Mouse (Mus musculus) testis, adult 2 months (tissue): ENCODE measurements around the gene H1fx. TPM values are rescaled to one million over a fixed set of nuclear protein-coding genes. Genes with fewer than 3 reads are reported as not detected.

Experiments used
- H3K27ac ChIP-seq: fragments of 200-500 bp; 2 replicates; pipeline ENCODE4 v1.5.1; 2012; ENCODE audit warnings: low read depth, low read length; ENCODE audit not compliant: control insufficient read depth, insufficient read depth
- H3K27me3 ChIP-seq: fragments of 200-500 bp; 2 replicates; pipeline ENCODE4 v1.6.1; 2012; ENCODE audit warnings: mild to moderate bottlenecking, low read length, moderate library complexity; ENCODE audit not compliant: control insufficient read depth, insufficient read depth
- H3K36me3 ChIP-seq: fragments of 200-500 bp; 2 replicates; pipeline ENCODE4 v1.6.1; 2012; ENCODE audit warnings: mild to moderate bottlenecking, low read length; ENCODE audit not compliant: control insufficient read depth, insufficient read depth
- H3K4me1 ChIP-seq: fragments of 200-500 bp; 2 replicates; pipeline ENCODE4 v1.6.1; 2012; ENCODE audit warnings: low read length; ENCODE audit not compliant: control insufficient read depth, insufficient read depth
- H3K4me3 ChIP-seq: fragments of 200-500 bp; 2 replicates; pipeline ENCODE4 v1.5.1; 2012; ENCODE audit warnings: low read depth, mild to moderate bottlenecking, low read length, moderate library complexity, mixed read lengths; ENCODE audit not compliant: control insufficient read depth
- CTCF ChIP-seq: fragments of 200-500 bp; IDR thresholded peaks from 2 replicates; pipeline ENCODE4 v1.5.1; 2012; ENCODE audit warnings: low read depth, mild to moderate bottlenecking, inconsistent platforms, low read length, moderate library complexity; ENCODE audit not compliant: control insufficient read depth, insufficient read depth, insufficient replicate concordance
- POLR2A ChIP-seq: fragments of 200-500 bp; IDR thresholded peaks from 2 replicates; pipeline ENCODE4 v1.6.1; 2012; ENCODE audit warnings: low read depth, mild to moderate bottlenecking, inconsistent platforms, low read length, moderate library complexity; ENCODE audit not compliant: control insufficient read depth
- polyA plus RNA-seq: library from polyadenylated mRNA; depleted of rRNA; stranded (reverse); fragments of >200 nt; gene quantifications from 2 replicates; pipeline ENCODE4 v1.2.3, GENCODE M21; 2012; rRNA removed

H1fx gene
- 68.7 and 101 TPM in 2 replicates for polyA plus RNA-seq

GRCm38 (mm10) chr6:87981547-87982256 lies at the start of gene H1fx:
TSS of gene H1fx (minus strand) at chr6:87981637.
- H3K27me3 ChIP-seq = no peaks in the 10 kb centered on the region
- TF ChIP-seq POLR2A (peak; percentile 78), CTCF (peak; percentile 16; the same call in 1 of the 2 replicates)
- H3K4me1 ChIP-seq = peaks cover 15% of the 10 kb centered on the region
- peak within 1 kb of the TSS; percentile 87 for H3K4me3 ChIP-seq
- H3K27ac ChIP-seq = peak within 1 kb of the TSS; percentile 93
- peaks cover 1% of the 10 kb centered on the region; the same call in 1 of the 2 replicates for H3K36me3 ChIP-seq

GRCm38 (mm10) chr6:88030432-88030831 lies 49.0 kb upstream of the H1fx start:
- Histone ChIP-seq H3K4me3 (no peak overlapping the region), H3K27me3 (no peaks in the 10 kb centered on the region), H3K4me1 (no peaks in the 10 kb centered on the region), H3K36me3 (no peaks in the 10 kb centered on the region), H3K27ac (no peak overlapping the region)
- no peak for TF ChIP-seq CTCF
- no peak for TF ChIP-seq POLR2A

- Histone ChIP-seq H3K36me3 (no peaks in the 10 kb centered on the region), H3K27me3 (no peaks in the 10 kb centered on the region), H3K4me1 (no peaks in the 10 kb centered on the region), H3K4me3 (no peak overlapping the region), H3K27ac (no peak overlapping the region)
- TF ChIP-seq POLR2A (no peak), CTCF (no peak)
Measured at GRCm38 (mm10) chr6:88027390-88027789, 46.0 kb upstream of the H1fx start.

- H3K27ac ChIP-seq = no peak overlapping the region; the same call in 1 of the 2 replicates
- no peak for TF ChIP-seq POLR2A
- no peak for TF ChIP-seq CTCF
- no peaks in the 10 kb centered on the region for H3K27me3 ChIP-seq
- no peaks in the 10 kb centered on the region for H3K36me3 ChIP-seq
- H3K4me1 ChIP-seq = no peaks in the 10 kb centered on the region
- no peak overlapping the region for H3K4me3 ChIP-seq
Measured at GRCm38 (mm10) chr6:88023316-88023890, 42.0 kb upstream of the H1fx start.

GRCm38 (mm10) chr6:88019154-88019553 lies 37.7 kb upstream of the H1fx start:
- Histone ChIP-seq H3K4me3 (peak overlapping the region; percentile 24; the same call in 1 of the 2 replicates), H3K36me3 (no peaks in the 10 kb centered on the region; the same call in 1 of the 2 replicates), H3K4me1 (no peaks in the 10 kb centered on the region; the same call in 1 of the 2 replicates), H3K27ac (no peak overlapping the region), H3K27me3 (no peaks in the 10 kb centered on the region)
- no peak for TF ChIP-seq POLR2A
- TF ChIP-seq CTCF = no peak

- TF ChIP-seq POLR2A (no peak), CTCF (no peak)
- H3K4me1 ChIP-seq = no peaks in the 10 kb centered on the region; the same call in 1 of the 2 replicates
Measured at GRCm38 (mm10) chr6:88017821-88018220, 36.4 kb upstream of the H1fx start.

GRCm38 (mm10) chr6:88015797-88016196 lies 34.4 kb upstream of the H1fx start:
- H3K4me3 ChIP-seq = no peak overlapping the region
- no peaks in the 10 kb centered on the region; the same call in 1 of the 2 replicates for H3K4me1 ChIP-seq
- H3K27ac ChIP-seq = no peak overlapping the region
- TF ChIP-seq POLR2A (no peak), CTCF (no peak)
- H3K27me3 ChIP-seq = no peaks in the 10 kb centered on the region
- no peaks in the 10 kb centered on the region; the same call in 1 of the 2 replicates for H3K36me3 ChIP-seq

More at GRCm38 (mm10) chr6:88017821-88018220, 36.4 kb upstream of the H1fx start:
- Histone ChIP-seq H3K4me3 (no peak overlapping the region), H3K27ac (no peak overlapping the region), H3K27me3 (no peaks in the 10 kb centered on the region), H3K36me3 (no peaks in the 10 kb centered on the region; the same call in 1 of the 2 replicates)
